Mouse (Mus musculus) liver, embryonic 16.5 days (tissue): ENCODE results near the gene Rspo1. TPM values are rescaled to one million over a fixed set of nuclear protein-coding genes. Genes with fewer than 3 reads are reported as not detected.
"Not testable (repeated sequence)": the region's sequence is repeated elsewhere in the genome, so short reads cannot be mapped to it uniquely, and the experiment has no call there.

Experiments used
- ATAC-seq: fragments of 200-750 bp; cut with Nextera tagmentation; 2 replicates; pipeline ENCODE4 v1.8.0; 2017; ENCODE audit warnings: low read depth, mild to moderate bottlenecking, moderate number of reproducible peaks, moderate library complexity
- H3K27ac ChIP-seq: fragments of 300-500 bp; sonication (generic); 2 replicates; pipeline ENCODE4 v1.5.1; 2014; ENCODE audit warnings: mild to moderate bottlenecking, low read length
- H3K27me3 ChIP-seq: fragments of 300-500 bp; sonication (generic); 2 replicates; pipeline ENCODE4 v1.6.1; 2014; ENCODE audit warnings: low read depth, low read length, mixed read lengths; ENCODE audit not compliant: control insufficient read depth, insufficient read depth
- H3K36me3 ChIP-seq: fragments of 300-500 bp; sonication (generic); 2 replicates; pipeline ENCODE4 v1.6.1; 2014; ENCODE audit warnings: mild to moderate bottlenecking; ENCODE audit not compliant: control insufficient read depth, insufficient read depth
- H3K4me1 ChIP-seq: fragments of 300-500 bp; sonication (generic); 2 replicates; pipeline ENCODE4 v1.6.1; 2014; ENCODE audit warnings: low read depth, low read length, mixed read lengths; ENCODE audit not compliant: control insufficient read depth
- H3K4me2 ChIP-seq: fragments of 300-500 bp; sonication (generic); 2 replicates; pipeline ENCODE4 v1.6.1; 2014; ENCODE audit warnings: low read depth, low read length, mixed read lengths
- H3K4me3 ChIP-seq: fragments of 300-500 bp; sonication (generic); 2 replicates; pipeline ENCODE4 v1.5.1; 2014; ENCODE audit warnings: low read depth, mild to moderate bottlenecking, low read length
- H3K9ac ChIP-seq: fragments of 300-500 bp; sonication (generic); 2 replicates; pipeline ENCODE4 v1.6.1; 2014; ENCODE audit warnings: low read depth, low read length
- H3K9me3 ChIP-seq: fragments of 300-500 bp; sonication (generic); replicated peaks from 2 replicates; pipeline ENCODE4 v1.6.1; 2016; ENCODE audit warnings: low read length; ENCODE audit not compliant: control insufficient read depth
- WGBS: fragments of 180-500 bp; shearing (Covaris S2); extraction: QIAGEN DNeasy Blood & Tissue Kit; methylation state at CpG from one replicate; pipeline ENCODE4 v1.1.7; 2014; ENCODE audit not compliant: insufficient replicate concordance; 5-methylcytosine and 5-hydroxymethylcytosine counted together
- polyA plus RNA-seq: library from polyadenylated mRNA; unstranded; fragments of >200 nt; fragmentation: Nextera tagmentation; extraction: Ambion mirVana; gene quantifications from 2 replicates; pipeline ENCODE4 v1.2.1, GENCODE M21; 2015

Rspo1 gene
- 0.50 and 0.64 TPM in 2 replicates for polyA plus RNA-seq

GRCm38 (mm10) chr4:124985671-124986602, at the start of gene Rspo1:
Gene Rspo1, plus strand, starts transcription at chr4:124986430.
- Histone ChIP-seq H3K9me3 (no peaks in the 10 kb centered on the region), H3K4me2 (peak within 1 kb of the TSS; percentile 32), H3K4me3 (peak within 1 kb of the TSS; percentile 30), H3K4me1 (no peaks in the 10 kb centered on the region; the same call in 1 of the 2 replicates), H3K27me3 (peaks cover 78% of the 10 kb centered on the region), H3K27ac (no peak within 1 kb of the TSS), H3K9ac (no peak within 1 kb of the TSS), H3K36me3 (no peaks in the 10 kb centered on the region)
- no peak for ATAC-seq
- 2% methylated on average over 43 of the region's 62 CpGs for WGBS

DNA sequence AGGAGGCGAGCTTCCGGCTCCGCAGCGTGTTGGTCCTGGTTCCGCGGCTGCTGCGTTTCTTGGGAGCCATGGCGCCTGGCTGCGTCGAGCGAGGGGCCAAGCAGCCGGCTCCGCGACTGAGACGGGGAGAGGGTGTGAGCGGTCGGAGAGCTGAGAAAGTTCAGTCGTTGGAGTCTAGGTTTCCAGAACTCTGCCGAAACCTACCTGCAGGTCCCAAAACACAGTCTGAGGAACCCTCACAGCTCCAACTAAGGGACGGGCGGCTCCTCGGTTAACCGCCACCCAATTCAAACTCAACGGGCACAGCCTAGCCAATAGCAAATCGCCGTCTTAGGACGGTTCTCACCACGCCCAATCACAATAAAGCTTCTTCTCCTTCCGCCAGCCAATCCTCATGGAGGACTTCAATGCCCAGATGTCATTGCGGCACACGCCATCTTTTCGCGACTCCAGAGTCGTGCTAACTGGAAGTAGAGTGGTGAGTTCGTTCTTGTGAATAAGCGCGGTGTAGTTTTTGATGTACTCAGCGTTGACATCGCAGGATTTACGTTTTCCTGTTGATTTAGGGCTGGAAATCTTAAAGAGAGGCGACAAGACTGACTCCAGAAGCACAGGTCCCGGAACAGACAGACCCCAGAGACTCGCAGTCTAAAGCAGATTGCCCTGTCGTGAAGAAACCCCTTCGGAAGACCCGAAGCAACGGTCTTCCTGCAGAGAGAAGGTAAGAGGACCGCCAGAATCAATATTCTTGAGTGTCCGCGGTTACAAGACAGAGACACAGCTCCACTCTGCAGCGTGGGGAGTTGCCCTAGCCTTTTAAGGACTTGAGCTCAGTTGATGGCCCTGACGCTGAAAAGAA, 49.4 kb upstream of the Rspo1 start, which contains the start of gene 9930104L06Rik:
Gene 9930104L06Rik, plus strand, starts transcription at position 436 of the 859 bp plus-strand sequence.
- WGBS: under 1% methylated on average over 52 of the region's 52 CpGs
- no peaks in the 10 kb centered on the region for H3K9me3 ChIP-seq
- H3K4me2 ChIP-seq: peak within 1 kb of the TSS; percentile 82
- H3K36me3 ChIP-seq: peaks cover 8% of the 10 kb centered on the region
- peaks cover 16% of the 10 kb centered on the region for H3K4me1 ChIP-seq
- peak within 1 kb of the TSS; percentile 77 for H3K27ac ChIP-seq
- ATAC-seq: peak; percentile 100
- H3K9ac ChIP-seq: peak within 1 kb of the TSS; percentile 94
- H3K27me3 ChIP-seq: no peaks in the 10 kb centered on the region
- H3K4me3 ChIP-seq: peak within 1 kb of the TSS; percentile 96

DNA sequence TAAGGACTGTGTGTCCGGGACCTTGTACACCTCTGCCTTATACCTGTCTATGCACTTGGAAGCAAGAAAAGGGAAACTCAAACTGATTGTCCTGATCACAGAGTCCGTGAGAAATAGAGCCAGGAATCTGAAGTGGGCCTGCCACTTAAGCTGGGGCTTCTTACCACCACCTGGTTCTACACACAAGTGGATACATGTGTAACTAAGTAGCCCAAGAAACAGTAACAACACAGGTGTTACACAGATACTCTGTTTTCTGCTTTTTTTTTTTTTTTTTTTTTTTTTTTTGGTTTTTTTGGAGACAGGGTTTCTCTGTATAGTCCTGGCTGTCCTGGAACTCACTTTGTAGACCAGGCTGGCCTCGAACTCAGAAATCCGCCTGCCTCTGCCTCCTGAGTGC, 47.0 kb upstream of the Rspo1 start, which contains the start of gene Cdca8:
Gene Cdca8, minus strand, starts transcription at position 101 of the 400 bp plus-strand sequence.
- WGBS: 70% methylated on average over 4 of the region's 4 CpGs
- H3K36me3 ChIP-seq, H3K4me3 ChIP-seq, ATAC-seq, H3K9ac ChIP-seq, H3K27me3 ChIP-seq, H3K9me3 ChIP-seq, H3K4me2 ChIP-seq, H3K27ac ChIP-seq: not testable (repeated sequence)
- H3K4me1 ChIP-seq: peaks cover 16% of the 10 kb centered on the region

- 4% methylated on average over 4 of the region's 4 CpGs for WGBS
- no peaks in the 10 kb centered on the region; the same call in 1 of the 2 replicates for H3K4me1 ChIP-seq
- no peak overlapping the region for H3K9ac ChIP-seq
- H3K27me3 ChIP-seq: no peaks in the 10 kb centered on the region
- ATAC-seq: no peak
- no peaks in the 10 kb centered on the region for H3K9me3 ChIP-seq
- H3K4me3 ChIP-seq: no peak overlapping the region
- H3K4me2 ChIP-seq: no peak overlapping the region
- H3K36me3 ChIP-seq: peaks cover 8% of the 10 kb centered on the region
- H3K27ac ChIP-seq: no peak overlapping the region
These were observed 43.2 kb upstream of the Rspo1 start for GRCm38 (mm10) chr4:124943022-124943421.

- WGBS: 69% methylated on average over 5 of the region's 5 CpGs
- Histone ChIP-seq H3K36me3 (peaks cover 8% of the 10 kb centered on the region), H3K9ac (no peak overlapping the region), H3K4me3 (no peak overlapping the region), H3K27ac (no peak overlapping the region), H3K27me3 (no peaks in the 10 kb centered on the region), H3K4me1 (no peaks in the 10 kb centered on the region), H3K4me2 (no peak overlapping the region), H3K9me3 (no peaks in the 10 kb centered on the region)
- no peak for ATAC-seq
These were observed 42.4 kb upstream of the Rspo1 start for GRCm38 (mm10) chr4:124943781-124944180.

DNA sequence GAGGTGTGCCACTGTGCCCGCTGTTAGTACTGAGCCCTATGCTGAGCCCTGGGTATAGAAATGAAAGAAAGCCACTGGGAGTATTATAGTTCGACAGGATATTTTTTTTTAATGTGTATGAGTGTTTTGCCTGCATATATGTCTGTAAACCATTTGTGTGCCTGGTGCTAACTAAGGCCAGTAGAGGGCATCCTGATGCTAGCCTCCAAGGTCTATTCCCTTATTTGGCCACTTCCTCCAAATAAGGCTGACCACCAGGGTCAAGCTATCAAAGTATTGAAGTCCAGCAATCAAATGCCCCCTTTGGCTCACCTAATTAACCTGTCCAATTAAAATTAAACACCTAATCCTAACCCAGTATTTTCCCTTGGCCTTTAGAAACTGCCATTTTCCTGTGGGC, 41.3 kb upstream of the Rspo1 start:
- H3K27ac ChIP-seq: no peak overlapping the region
- peaks cover 3% of the 10 kb centered on the region for H3K36me3 ChIP-seq
- H3K4me1 ChIP-seq: no peaks in the 10 kb centered on the region
- H3K27me3 ChIP-seq: no peaks in the 10 kb centered on the region
- ATAC-seq: no peak
- 54% methylated on average over 2 of the region's 2 CpGs for WGBS
- H3K4me2 ChIP-seq: no peak overlapping the region
- H3K9ac ChIP-seq: no peak overlapping the region
- H3K4me3 ChIP-seq: no peak overlapping the region
- H3K9me3 ChIP-seq: no peaks in the 10 kb centered on the region

GRCm38 (mm10) chr4:124949488-124949887, 36.7 kb upstream of the Rspo1 start:
- no peaks in the 10 kb centered on the region for H3K27me3 ChIP-seq
- no peak overlapping the region for H3K27ac ChIP-seq
- H3K4me2 ChIP-seq: no peak overlapping the region
- no peak overlapping the region for H3K4me3 ChIP-seq
- no peaks in the 10 kb centered on the region for H3K4me1 ChIP-seq
- no peak for ATAC-seq
- no peaks in the 10 kb centered on the region for H3K36me3 ChIP-seq
- H3K9ac ChIP-seq: no peak overlapping the region
- WGBS: 64% methylated on average over 3 of the region's 3 CpGs
- H3K9me3 ChIP-seq: no peaks in the 10 kb centered on the region

- Histone ChIP-seq H3K4me3 (no peak overlapping the region), H3K27me3 (no peaks in the 10 kb centered on the region), H3K4me1 (no peaks in the 10 kb centered on the region), H3K9me3 (no peaks in the 10 kb centered on the region), H3K27ac (no peak overlapping the region), H3K36me3 (no peaks in the 10 kb centered on the region), H3K9ac (no peak overlapping the region), H3K4me2 (no peak overlapping the region)
- ATAC-seq: no peak
- 74% methylated on average over 21 of the region's 21 CpGs for WGBS
These were observed 35.8 kb upstream of the Rspo1 start for GRCm38 (mm10) chr4:124950181-124951035.
